Mouse (Mus musculus) forebrain, embryonic 15.5 days (tissue): ENCODE data around the gene Esr2. TPM values are rescaled to one million over a fixed set of nuclear protein-coding genes. Genes with fewer than 3 reads are reported as not detected.

ENCODE experiments used
- ATAC-seq: fragments of 200-750 bp; cut with Nextera tagmentation; replicated peaks from 2 replicates; pipeline ENCODE4 v1.8.0; 2017; ENCODE audit warnings: mild to moderate bottlenecking, moderate TSS enrichment, moderate library complexity
- H3K27ac ChIP-seq: fragments of 300-500 bp; sonication (generic); replicated peaks from 2 replicates; pipeline ENCODE4 v1.5.1; 2015; ENCODE audit warnings: mild to moderate bottlenecking, inconsistent platforms
- H3K27me3 ChIP-seq: fragments of 300-500 bp; sonication (generic); 2 replicates; pipeline ENCODE4 v1.6.1; 2015; ENCODE audit warnings: inconsistent platforms
- H3K36me3 ChIP-seq: fragments of 300-500 bp; sonication (generic); 2 replicates; pipeline ENCODE4 v1.6.1; 2015; ENCODE audit warnings: mild to moderate bottlenecking, inconsistent platforms
- H3K4me1 ChIP-seq: fragments of 300-500 bp; sonication (generic); 2 replicates; pipeline ENCODE4 v1.6.1; 2015; ENCODE audit warnings: inconsistent platforms
- H3K4me2 ChIP-seq: fragments of 300-500 bp; sonication (generic); replicated peaks from 2 replicates; pipeline ENCODE4 v1.6.1; 2015; ENCODE audit warnings: mild to moderate bottlenecking, inconsistent platforms
- H3K4me3 ChIP-seq: fragments of 300-500 bp; sonication (generic); 2 replicates; pipeline ENCODE4 v1.5.1; 2015; ENCODE audit warnings: mild to moderate bottlenecking, inconsistent platforms
- H3K9ac ChIP-seq: fragments of 300-500 bp; sonication (generic); replicated peaks from 2 replicates; pipeline ENCODE4 v1.6.1; 2015; ENCODE audit warnings: mild to moderate bottlenecking, inconsistent platforms
- H3K9me3 ChIP-seq: fragments of 300-500 bp; sonication (generic); 2 replicates; pipeline ENCODE4 v1.6.1; 2016; ENCODE audit warnings: inconsistent platforms
- WGBS: fragments of 180-500 bp; shearing (Covaris S2); methylation state at CpG from one replicate; pipeline ENCODE4 v1.1.7; 2015; ENCODE audit warnings: mixed read lengths; 5-methylcytosine and 5-hydroxymethylcytosine counted together
- polyA plus RNA-seq: library from polyadenylated mRNA; unstranded; fragments of >200 nt; fragmentation: Nextera tagmentation; extraction: Ambion mirVana; gene quantifications from 2 replicates; pipeline ENCODE4 v1.2.1, GENCODE M21; 2015

The Esr2 gene
- polyA plus RNA-seq, 1 experiment from 2014 or later, result 0.22 TPM

GRCm38 (mm10) chr12:76073066-76073826, 103.8 kb downstream of the Esr2 start:
- ATAC-seq, result no peak
- Histone ChIP-seq H3K9me3 (no peaks in the 10 kb centered on the region), H3K4me1 (peaks cover 14% of the 10 kb centered on the region; the same call in 1 of the 2 replicates), H3K27ac (no peak overlapping the region; the same call in 1 of the 2 replicates), H3K36me3 (peaks cover 22% of the 10 kb centered on the region), H3K27me3 (no peaks in the 10 kb centered on the region), H3K4me2 (no peak overlapping the region), H3K9ac (no peak overlapping the region), H3K4me3 (no peak overlapping the region)
- WGBS, result 19% methylated on average over 13 of the region's 13 CpGs

GRCm38 (mm10) chr12:76071935-76072849, 104.9 kb downstream of the Esr2 start:
- Histone ChIP-seq H3K4me1 (peaks cover 14% of the 10 kb centered on the region; the same call in 1 of the 2 replicates), H3K36me3 (peaks cover 18% of the 10 kb centered on the region), H3K9ac (no peak overlapping the region), H3K27ac (peak overlapping the region; percentile 21; the same call in 1 of the 2 replicates), H3K27me3 (no peaks in the 10 kb centered on the region), H3K4me3 (no peak overlapping the region), H3K4me2 (no peak overlapping the region), H3K9me3 (no peaks in the 10 kb centered on the region)
- 15% methylated on average over 19 of the region's 19 CpGs for WGBS
- no peak for ATAC-seq

Other genes starting within 250 kb of the Esr2 start
- not detected in 2 replicates for gene Tex21, start 69.5 kb upstream of the Esr2 start, polyA plus RNA-seq
- 45.2 and 46.4 TPM in 2 replicates for gene Mthfd1, start 78.0 kb upstream of the Esr2 start, polyA plus RNA-seq
- 7.3 and 7.4 TPM in 2 replicates for gene Akap5, start 147.6 kb upstream of the Esr2 start, polyA plus RNA-seq
- gene Zbtb25, start 192.3 kb upstream of the Esr2 start, polyA plus RNA-seq, result 16.2 and 19.0 TPM in 2 replicates
- 4.5 TPM in 2 replicates for gene Zbtb1, start 193.0 kb upstream of the Esr2 start, polyA plus RNA-seq
- 4.5 and 5.7 TPM in 2 replicates for gene Hspa2, start 226.9 kb upstream of the Esr2 start, polyA plus RNA-seq
- 1.2 TPM in 2 replicates for gene Ppp1r36, start 240.3 kb upstream of the Esr2 start, polyA plus RNA-seq